Mouse (Mus musculus) NIH3T3 (cell line): ENCODE measurements around the gene Pdgfb.
A peak's percentile ranks its signal among the peaks of the same experiment; 100 is the strongest.

Experiments used
- DNase-seq: peaks from one replicate; pipeline ENCODE4 v3.0.0-alpha.2; 2012; ENCODE audit warnings: low read depth

The Pdgfb gene

GRCm38 (mm10) chr15:80014321-80015210, at the start of gene Pdgfb:
Gene Pdgfb (minus strand): TSS chr15:80014977.
- DNase-seq, result no peak

- DNase-seq, result peak; percentile 58
Measured at GRCm38 (mm10) chr15:80062821-80063220, 48.0 kb upstream of the Pdgfb start.

DNA sequence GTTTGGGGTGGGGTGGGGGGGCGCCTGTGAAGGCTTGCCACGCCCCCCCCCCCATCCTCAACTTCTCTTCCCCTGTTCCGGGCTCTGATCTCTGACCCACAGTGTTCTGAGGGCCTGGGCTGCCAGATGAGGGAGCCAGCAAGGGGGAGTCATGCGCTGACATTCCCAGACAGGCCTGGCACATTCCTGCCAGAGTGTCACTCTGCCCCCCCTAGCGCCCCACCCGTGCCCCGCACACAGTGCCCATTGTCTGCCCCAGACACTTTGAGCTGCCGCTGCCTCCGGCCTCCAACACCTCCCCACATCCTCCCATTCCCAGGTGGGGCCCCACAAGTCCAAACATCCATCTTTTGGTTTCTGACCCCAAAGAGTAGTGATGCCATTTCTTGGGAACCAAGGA, 47.6 kb upstream of the Pdgfb start:
- DNase-seq, result no peak

GRCm38 (mm10) chr15:80061071-80061550, 46.3 kb upstream of the Pdgfb start:
- peak; percentile 52 for DNase-seq

- no peak for DNase-seq
Measured at GRCm38 (mm10) chr15:80060356-80061070, 45.7 kb upstream of the Pdgfb start.

- no peak for DNase-seq
Measured at GRCm38 (mm10) chr15:80059606-80060005, 44.8 kb upstream of the Pdgfb start.

- no peak for DNase-seq
Measured at GRCm38 (mm10) chr15:80058151-80058550, 43.4 kb upstream of the Pdgfb start.

DNA sequence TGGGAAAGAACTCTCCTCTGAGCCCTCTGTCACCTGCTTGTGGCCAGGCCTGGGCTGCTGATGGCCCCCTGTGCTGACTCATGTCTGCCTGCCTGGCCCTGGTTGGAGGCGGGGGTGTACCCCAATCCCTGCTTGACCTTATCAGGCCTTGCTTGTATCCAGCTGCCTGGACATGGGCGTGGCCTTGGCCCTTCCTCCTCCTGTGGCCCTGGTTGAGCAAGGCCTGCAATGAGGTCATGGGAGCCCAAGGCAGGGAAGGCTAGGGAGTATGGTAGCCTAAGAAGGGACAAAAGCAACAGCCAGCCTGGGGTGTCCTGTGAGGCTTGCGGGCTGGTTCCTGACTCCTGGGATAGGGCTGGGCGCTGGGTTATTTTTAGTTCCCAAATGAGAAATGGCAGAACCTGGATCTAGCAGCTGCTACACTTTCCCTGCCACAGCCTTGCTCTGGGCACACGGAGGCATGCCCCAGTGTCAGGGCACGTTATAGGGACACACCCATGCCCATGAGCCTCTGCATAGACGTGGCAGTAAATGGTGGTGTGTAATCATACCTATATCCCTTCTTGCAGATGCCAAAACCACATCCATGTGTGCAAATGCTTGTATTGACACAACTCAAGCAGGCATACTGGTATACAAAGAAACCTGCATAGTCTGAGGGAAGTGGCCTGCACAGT, 39.4 kb upstream of the Pdgfb start:
- DNase-seq, result peak; percentile 74

GRCm38 (mm10) chr15:80053381-80054033, 38.7 kb upstream of the Pdgfb start:
- DNase-seq, result no peak

DNA sequence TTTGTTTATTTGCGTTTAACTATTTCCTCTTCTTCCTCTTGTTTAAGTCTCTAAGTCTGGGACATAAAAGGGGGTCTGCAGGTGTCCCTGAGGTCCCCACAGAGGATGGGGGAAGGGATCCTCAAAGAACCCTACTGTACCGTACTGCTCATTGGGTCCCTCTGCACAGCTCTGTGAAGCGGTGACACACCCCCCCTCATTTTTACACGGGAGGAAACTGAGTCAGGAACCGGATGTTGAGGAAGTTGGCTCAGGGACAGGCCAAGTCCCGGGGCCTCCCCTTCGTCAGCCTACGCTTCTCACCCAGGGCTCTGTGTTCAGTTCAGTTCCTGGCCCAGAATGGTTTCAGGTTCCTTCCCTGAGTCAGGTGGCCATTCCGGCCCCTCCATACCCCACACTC, 37.0 kb upstream of the Pdgfb start:
- no peak for DNase-seq

DNA sequence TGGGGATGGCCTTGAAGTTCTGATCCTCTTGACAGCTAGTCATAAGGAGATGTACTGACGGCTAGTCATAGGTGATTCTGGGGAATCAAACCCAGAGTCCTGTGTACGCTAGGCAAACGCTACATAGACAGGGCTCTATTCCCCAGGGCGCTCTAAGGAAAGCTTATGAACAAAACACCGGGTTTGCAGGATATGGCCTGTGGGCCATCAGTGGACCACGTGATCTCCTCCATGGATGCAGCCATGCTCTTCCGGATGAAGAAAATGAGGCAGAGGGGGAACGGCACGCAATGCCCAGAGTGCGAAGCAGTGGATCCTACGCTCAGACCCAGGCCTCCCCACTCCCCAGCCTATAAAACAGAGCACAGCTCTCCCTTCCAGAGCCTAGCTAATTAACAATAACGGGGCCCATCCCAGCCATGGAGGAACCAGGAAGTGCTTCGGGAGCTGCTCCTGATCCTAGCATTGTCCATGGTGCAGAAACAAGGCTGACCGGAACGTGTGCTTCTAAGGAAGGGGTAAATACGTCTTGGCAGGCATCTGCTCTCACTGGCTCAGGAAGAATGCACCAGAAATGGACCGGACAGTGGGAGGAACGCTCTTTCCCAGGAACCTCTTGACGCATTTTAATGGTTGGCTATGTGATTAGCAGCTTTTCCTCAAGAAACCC, 36.5 kb upstream of the Pdgfb start:
- no peak for DNase-seq

- no peak for DNase-seq
Measured at GRCm38 (mm10) chr15:80050093-80050492, 35.3 kb upstream of the Pdgfb start.

DNA sequence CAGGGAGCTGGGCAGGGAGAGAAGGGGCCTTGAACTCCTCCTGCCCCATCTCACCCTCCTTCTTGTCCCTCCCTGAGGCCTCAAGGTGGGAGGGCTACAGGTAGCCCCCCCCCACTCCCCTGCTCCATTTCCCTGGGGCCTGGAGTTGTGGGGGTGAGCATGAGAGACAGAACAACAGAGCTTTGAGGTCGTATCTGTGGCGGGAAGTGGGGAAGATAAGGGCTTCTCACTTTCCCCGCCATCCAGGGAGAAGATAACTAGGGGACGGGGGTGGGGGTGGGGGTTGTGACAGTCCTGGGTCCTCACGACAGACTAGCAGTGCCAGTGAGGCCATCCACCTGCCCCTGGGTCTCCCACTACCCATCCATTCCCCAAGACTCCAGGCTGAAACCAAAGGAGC, 33.2 kb upstream of the Pdgfb start:
- no peak for DNase-seq

GRCm38 (mm10) chr15:80047242-80047641, 32.5 kb upstream of the Pdgfb start:
- DNase-seq, result no peak

DNA sequence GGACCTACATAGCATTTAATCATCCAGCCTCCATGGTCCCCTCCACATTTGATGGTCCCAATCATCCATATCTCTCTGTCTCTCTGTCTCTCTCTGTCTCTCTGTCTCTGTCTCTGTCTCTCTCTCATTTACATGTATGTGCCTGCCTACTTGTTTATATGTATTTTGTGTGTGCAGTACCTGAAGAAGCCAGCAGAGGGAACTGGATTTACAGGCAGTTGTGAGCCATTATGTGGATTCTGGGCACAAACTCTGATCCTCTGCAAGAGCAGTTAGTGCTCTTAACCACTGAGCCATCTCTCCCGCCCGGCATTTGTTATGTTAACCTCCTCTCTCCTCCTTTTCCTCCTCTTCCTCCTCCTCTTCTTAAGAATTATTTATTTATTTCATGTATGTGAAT, 31.0 kb upstream of the Pdgfb start:
- peak; percentile 30 for DNase-seq

GRCm38 (mm10) chr15:80044249-80044648, 29.5 kb upstream of the Pdgfb start:
- DNase-seq, result no peak

DNA sequence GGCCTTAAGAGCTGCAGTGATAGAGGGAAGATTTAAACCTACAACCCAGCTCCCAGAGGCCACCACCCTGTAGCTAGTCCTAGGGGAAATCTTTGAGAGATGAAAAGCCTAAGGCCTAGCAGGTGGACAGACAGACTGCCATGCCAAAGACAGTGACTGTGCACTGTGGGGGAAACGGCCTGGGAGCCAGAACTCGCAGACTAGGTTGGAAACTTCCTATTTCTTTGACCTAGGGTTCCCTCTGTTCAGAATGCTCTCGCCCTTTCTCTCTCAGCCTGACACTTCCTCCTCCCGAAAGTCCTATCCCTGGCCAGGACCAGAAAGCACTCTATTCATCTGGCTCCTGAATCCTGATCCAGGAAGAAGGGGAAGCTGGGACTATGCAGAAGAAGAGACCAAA, 27.4 kb upstream of the Pdgfb start:
- DNase-seq, result no peak

DNA sequence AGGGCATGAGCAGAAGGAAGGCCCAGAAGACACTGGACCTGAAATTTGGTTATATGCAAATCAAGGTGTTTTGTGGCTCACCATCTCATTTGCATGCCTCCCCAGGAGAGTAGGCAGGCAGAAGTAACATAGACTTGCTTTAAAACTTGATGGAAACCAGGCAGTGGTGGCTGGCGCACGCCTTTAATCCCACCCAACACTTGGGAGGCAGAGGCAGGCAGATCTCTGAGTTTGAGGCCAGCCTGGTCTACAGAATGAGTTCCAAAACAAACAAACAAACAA, 23.3 kb upstream of the Pdgfb start:
- no peak for DNase-seq

GRCm38 (mm10) chr15:80037255-80038109, 22.7 kb upstream of the Pdgfb start:
- DNase-seq, result peak; percentile 64

- no peak for DNase-seq
Measured at GRCm38 (mm10) chr15:80035341-80035885, 20.6 kb upstream of the Pdgfb start.
